Comparison of ENCODE assay signal across 19 mouse cellular contexts in genomic region chr9:43780883-43781282, GRCm38 (mm10). TPM values are rescaled to one million over a fixed set of nuclear protein-coding genes. Genes with fewer than 3 reads are reported as not detected.
A peak's percentile ranks its signal among the peaks of the same experiment; 100 is the strongest.
DNase-seq lines count a peak whose midpoint lies in the region; ATAC-seq lines count a peak whose summit lies in the region.
"Had no signal": no experiment of that assay in that cellular context is flagged by ENCODE, and none has a peak within 500 bp of the region (broad histone marks: within the 10 kb centered on the region; RNA-seq: fewer than 3 reads in every experiment).

No protein-coding gene starts in this region.

- WGBS in forebrain, embryonic 12.5 days, result 47% methylated on average over 8 of the region's 8 CpGs
- WGBS in forebrain, embryonic 11.5 days, result 46% methylated on average over 8 of the region's 8 CpGs
- 38% methylated on average over 8 of the region's 8 CpGs for WGBS in midbrain, embryonic 12.5 days
- 41% methylated on average over 8 of the region's 8 CpGs for WGBS in midbrain, embryonic 15.5 days
- 53% methylated on average over 8 of the region's 8 CpGs for WGBS in embryonic facial prominence, embryonic 15.5 days
- 56% methylated on average over 8 of the region's 8 CpGs for WGBS in neural tube, embryonic 13.5 days

- no peak overlapping the region for H3K4me3 ChIP-seq in forebrain, embryonic 12.5 days (replicated peaks)
- no peak overlapping the region for H3K4me3 ChIP-seq in forebrain, embryonic 11.5 days (ENCODE audit: low read depth, low read length)
- H3K4me3 ChIP-seq in midbrain, embryonic 12.5 days, result no peak overlapping the region
- no peak overlapping the region for H3K4me3 ChIP-seq in midbrain, embryonic 15.5 days
- H3K4me3 ChIP-seq in embryonic facial prominence, embryonic 15.5 days (replicated peaks), result no peak overlapping the region
- no peak overlapping the region for H3K4me3 ChIP-seq in neural tube, embryonic 13.5 days
- H3K4me3 ChIP-seq: heart, embryonic 12.5 days; layer of hippocampus, adult 2 months had no signal

- H3K4me1 ChIP-seq in forebrain, embryonic 12.5 days, result peaks cover 61% of the 10 kb centered on the region
- H3K4me1 ChIP-seq in forebrain, embryonic 11.5 days (replicated peaks; ENCODE audit: control insufficient read depth, insufficient read depth, low read length), result peaks cover 6% of the 10 kb centered on the region; the same call in 1 of the 2 replicates
- peaks cover 64% of the 10 kb centered on the region for H3K4me1 ChIP-seq in midbrain, embryonic 12.5 days
- H3K4me1 ChIP-seq in midbrain, embryonic 15.5 days, result peaks cover 32% of the 10 kb centered on the region
- H3K4me1 ChIP-seq in embryonic facial prominence, embryonic 15.5 days, result peaks cover 80% of the 10 kb centered on the region
- H3K4me1 ChIP-seq in neural tube, embryonic 13.5 days (replicated peaks), result peaks cover 83% of the 10 kb centered on the region

- no peak overlapping the region for H3K4me2 ChIP-seq in forebrain, embryonic 12.5 days
- no peak overlapping the region for H3K4me2 ChIP-seq in forebrain, embryonic 11.5 days (ENCODE audit: low read depth, low read length, severe bottlenecking)
- H3K4me2 ChIP-seq in midbrain, embryonic 12.5 days (replicated peaks), result no peak overlapping the region
- H3K4me2 ChIP-seq in midbrain, embryonic 15.5 days, result no peak overlapping the region
- no peak overlapping the region for H3K4me2 ChIP-seq in embryonic facial prominence, embryonic 15.5 days (replicated peaks)
- H3K4me2 ChIP-seq in neural tube, embryonic 13.5 days, result no peak overlapping the region
- H3K4me2 ChIP-seq: heart, embryonic 12.5 days had no signal

- no peak for ATAC-seq in forebrain, embryonic 12.5 days (ENCODE audit: low FRiP score)
- ATAC-seq in forebrain, embryonic 11.5 days (replicated peaks; ENCODE audit: low FRiP score), result no peak
- ATAC-seq in midbrain, embryonic 12.5 days (ENCODE audit: low FRiP score, low read depth), result no peak
- ATAC-seq in midbrain, embryonic 15.5 days (replicated peaks), result no peak
- no peak for ATAC-seq in embryonic facial prominence, embryonic 15.5 days (ENCODE audit: insufficient number of reproducible peaks, low FRiP score, low TSS enrichment, low read depth)
- no peak for ATAC-seq in neural tube, embryonic 13.5 days (ENCODE audit: low read depth)
- no peak for ATAC-seq in CD4-positive, CD25-positive, alpha-beta regulatory T cell, adult 4 months
- ATAC-seq: liver, postnatal 0 days had no signal

- no peaks in the 10 kb centered on the region for H3K36me3 ChIP-seq in forebrain, embryonic 12.5 days (replicated peaks)
- H3K36me3 ChIP-seq in forebrain, embryonic 11.5 days (ENCODE audit: control insufficient read depth, insufficient read depth, low read length), result no peaks in the 10 kb centered on the region
- H3K36me3 ChIP-seq in midbrain, embryonic 12.5 days, result no peaks in the 10 kb centered on the region
- no peaks in the 10 kb centered on the region for H3K36me3 ChIP-seq in midbrain, embryonic 15.5 days (replicated peaks)
- no peaks in the 10 kb centered on the region for H3K36me3 ChIP-seq in embryonic facial prominence, embryonic 15.5 days
- no peaks in the 10 kb centered on the region for H3K36me3 ChIP-seq in neural tube, embryonic 13.5 days
- H3K36me3 ChIP-seq: heart, embryonic 12.5 days had no signal

- peak overlapping the region; percentile 54 for H3K27ac ChIP-seq in forebrain, embryonic 12.5 days
- no peak overlapping the region for H3K27ac ChIP-seq in forebrain, embryonic 11.5 days (ENCODE audit: low read depth, low read length)
- H3K27ac ChIP-seq in midbrain, embryonic 12.5 days (replicated peaks), result 0 out of 2 replicates have a peak overlapping the region, but pooled peaks have one; percentile 9
- no peak overlapping the region for H3K27ac ChIP-seq in midbrain, embryonic 15.5 days
- peak overlapping the region; percentile 9 for H3K27ac ChIP-seq in embryonic facial prominence, embryonic 15.5 days (replicated peaks)
- H3K27ac ChIP-seq in neural tube, embryonic 13.5 days (replicated peaks), result peak overlapping the region; percentile 38; the same call in 1 of the 2 replicates
- H3K27ac ChIP-seq: layer of hippocampus, adult 2 months had no signal

- no peaks in the 10 kb centered on the region for H3K9me3 ChIP-seq in forebrain, embryonic 12.5 days
- H3K9me3 ChIP-seq in forebrain, embryonic 11.5 days (ENCODE audit: control insufficient read depth, low read length), result no peaks in the 10 kb centered on the region
- H3K9me3 ChIP-seq in midbrain, embryonic 12.5 days, result no peaks in the 10 kb centered on the region
- no peaks in the 10 kb centered on the region for H3K9me3 ChIP-seq in midbrain, embryonic 15.5 days
- no peaks in the 10 kb centered on the region for H3K9me3 ChIP-seq in embryonic facial prominence, embryonic 15.5 days (replicated peaks)
- no peaks in the 10 kb centered on the region for H3K9me3 ChIP-seq in neural tube, embryonic 13.5 days
- H3K9me3 ChIP-seq: heart, embryonic 12.5 days had no signal

- no peak overlapping the region for H3K9ac ChIP-seq in forebrain, embryonic 12.5 days
- H3K9ac ChIP-seq in forebrain, embryonic 11.5 days (ENCODE audit: low read length), result no peak overlapping the region
- no peak overlapping the region for H3K9ac ChIP-seq in midbrain, embryonic 12.5 days (replicated peaks)
- no peak overlapping the region for H3K9ac ChIP-seq in midbrain, embryonic 15.5 days
- no peak overlapping the region for H3K9ac ChIP-seq in embryonic facial prominence, embryonic 15.5 days
- H3K9ac ChIP-seq in neural tube, embryonic 13.5 days, result 0 out of 2 replicates have a peak overlapping the region, but pooled peaks have one; percentile 12
- H3K9ac ChIP-seq: heart, embryonic 12.5 days; liver, postnatal 0 days had no signal

- H3K27me3 ChIP-seq in forebrain, embryonic 12.5 days, result no peaks in the 10 kb centered on the region; the same call in 1 of the 2 replicates
- no peaks in the 10 kb centered on the region for H3K27me3 ChIP-seq in forebrain, embryonic 11.5 days (ENCODE audit: control insufficient read depth, insufficient read depth, low read length)
- no peaks in the 10 kb centered on the region for H3K27me3 ChIP-seq in midbrain, embryonic 12.5 days
- H3K27me3 ChIP-seq in midbrain, embryonic 15.5 days (replicated peaks), result no peaks in the 10 kb centered on the region
- H3K27me3 ChIP-seq in embryonic facial prominence, embryonic 15.5 days, result no peaks in the 10 kb centered on the region
- H3K27me3 ChIP-seq in neural tube, embryonic 13.5 days, result no peaks in the 10 kb centered on the region

- DNase-seq in forebrain, embryonic 11.5 days (ENCODE audit: low spot score), result no peak
- no peak for DNase-seq in frontal cortex, postnatal 10 days (ENCODE audit: low spot score in 2 of 2)
- DNase-seq: cerebellum, postnatal 36 days; gastrocnemius, postnatal 10 days; heart, adult 11 months; heart, postnatal 14 days; kidney, adult 8-10 months; kidney, postnatal 14 days; liver, postnatal 0 days; lung, postnatal 10 days; retina, postnatal 1 day had no signal

RNA-seq across cellular contexts. Expression of gene Nectin1, which starts 37.1 kb away (rescaled TPM):
- polyA plus RNA-seq in forebrain, embryonic 12.5 days (2016; fragmentation: Nextera tagmentation; extraction: Ambion mirVana), result 11.4 and 12.1 TPM in 2 replicates
- 12.3 and 12.4 TPM in 2 replicates for polyA plus RNA-seq in forebrain, embryonic 11.5 days (2014; fragmentation: Nextera tagmentation; extraction: Ambion mirVana)
- polyA plus RNA-seq in midbrain, embryonic 12.5 days (2016; fragmentation: Nextera tagmentation; extraction: Ambion mirVana), result 9.7 and 12.5 TPM in 2 replicates
- polyA plus RNA-seq in midbrain, embryonic 15.5 days (2015; fragmentation: Nextera tagmentation; extraction: Ambion mirVana), result 14.7 and 15.9 TPM in 2 replicates
- polyA plus RNA-seq in embryonic facial prominence, embryonic 15.5 days (2015; fragmentation: Nextera tagmentation; extraction: Ambion mirVana), result 13.4 and 15.1 TPM in 2 replicates
- polyA plus RNA-seq in neural tube, embryonic 13.5 days (2015; fragmentation: Nextera tagmentation; extraction: Ambion mirVana), result 12.0 and 14.1 TPM in 2 replicates
- polyA plus RNA-seq in CD4-positive, CD25-positive, alpha-beta regulatory T cell, adult 4 months (2017; shearing (Covaris generic)), result under 1 TPM; 0.34 to 0.48 TPM

Comparison
In these comparisons a context has a peak if more than half of its experiments do, and no peak if none do; other contexts are left out.
1. H3K27ac ChIP-seq: peak in forebrain, embryonic 12.5 days (single experiment), midbrain, embryonic 12.5 days (single experiment), embryonic facial prominence, embryonic 15.5 days (single experiment) and neural tube, embryonic 13.5 days (single experiment); none in forebrain, embryonic 11.5 days (single experiment) and midbrain, embryonic 15.5 days (single experiment).